Mouse (Mus musculus): ENCODE data around the gene 1700056E22Rik. TPM values are rescaled to one million over a fixed set of nuclear protein-coding genes. Genes with fewer than 3 reads are reported as not detected.

Gene 1700056E22Rik
- polyA plus RNA-seq, 1 experiment from 2014 or later: 1.2 TPM

DNA sequence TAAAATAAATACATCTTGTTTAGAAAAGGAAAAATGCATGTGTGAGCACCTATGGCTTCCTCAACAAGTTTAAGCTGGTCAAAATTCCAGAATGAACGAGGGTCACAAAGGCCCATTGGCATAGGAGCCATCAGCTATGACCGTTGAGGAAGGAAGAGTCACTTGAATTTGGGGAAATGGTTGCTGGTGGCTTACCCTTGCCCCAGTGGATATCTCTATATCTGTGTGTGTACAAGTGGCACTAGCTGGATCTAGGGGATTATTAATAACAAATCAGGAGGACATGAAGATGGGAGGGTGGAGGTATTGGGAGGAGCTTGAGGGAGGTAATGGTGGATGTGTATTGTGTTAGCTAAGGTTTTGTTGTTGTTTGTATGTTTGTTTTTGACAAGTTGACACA is 42.2 kb downstream of the 1700056E22Rik start:
- Histone ChIP-seq H3K27me3 (replicated peaks; ENCODE audit: control insufficient read depth, insufficient read depth, low read length) (no peaks in the 10 kb centered on the region), H3K27ac (ENCODE audit: low read depth, low read length) (no peak overlapping the region), H3K36me3 (ENCODE audit: control insufficient read depth, insufficient read depth) (no peaks in the 10 kb centered on the region), H3K4me1 (replicated peaks; ENCODE audit: control insufficient read depth, insufficient read depth, low read length) (no peaks in the 10 kb centered on the region), H3K4me2 (replicated peaks; ENCODE audit: low read depth) (no peak overlapping the region), H3K4me3 (ENCODE audit: low read depth, low read length) (no peak overlapping the region), H3K9me3 (ENCODE audit: control insufficient read depth) (no peaks in the 10 kb centered on the region), H3K9ac (ENCODE audit: low read depth, low read length) (no peak overlapping the region)
- 84% methylated on average over 2 of the region's 2 CpGs for WGBS
- no peak for ATAC-seq
- no peak for TF ChIP-seq CTCF (IDR thresholded peaks at IDR 0.05; ENCODE audit: low read depth)

- no peaks in the 10 kb centered on the region for H3K4me1 ChIP-seq (replicated peaks; ENCODE audit: control insufficient read depth, insufficient read depth, low read length)
- no peaks in the 10 kb centered on the region for H3K27me3 ChIP-seq (replicated peaks; ENCODE audit: control insufficient read depth, insufficient read depth, low read length)
- H3K36me3 ChIP-seq (ENCODE audit: control insufficient read depth, insufficient read depth): no peaks in the 10 kb centered on the region
- no peak overlapping the region for H3K9ac ChIP-seq (ENCODE audit: low read depth, low read length)
- no peak for ATAC-seq
- 72% methylated on average over 7 of the region's 7 CpGs for WGBS
- H3K4me2 ChIP-seq (replicated peaks; ENCODE audit: low read depth): no peak overlapping the region
- TF ChIP-seq CTCF (IDR thresholded peaks at IDR 0.05; ENCODE audit: low read depth): no peak
- no peak overlapping the region for H3K4me3 ChIP-seq (ENCODE audit: low read depth, low read length)
- H3K9me3 ChIP-seq (ENCODE audit: control insufficient read depth): no peaks in the 10 kb centered on the region
- H3K27ac ChIP-seq (ENCODE audit: low read depth, low read length): no peak overlapping the region
These were observed 46.3 kb downstream of the 1700056E22Rik start for GRCm38 (mm10) chr1:183987711-183988245.

Other genes starting within 250 kb of the 1700056E22Rik start
- gene Dusp10, start 21.0 kb downstream of the 1700056E22Rik start, polyA plus RNA-seq (2015; fragmentation: Nextera tagmentation; extraction: Ambion mirVana): 6.5 and 8.1 TPM in 2 replicates

Measured in intestine, postnatal 0 days (tissue).